In the genomic region with DNA sequence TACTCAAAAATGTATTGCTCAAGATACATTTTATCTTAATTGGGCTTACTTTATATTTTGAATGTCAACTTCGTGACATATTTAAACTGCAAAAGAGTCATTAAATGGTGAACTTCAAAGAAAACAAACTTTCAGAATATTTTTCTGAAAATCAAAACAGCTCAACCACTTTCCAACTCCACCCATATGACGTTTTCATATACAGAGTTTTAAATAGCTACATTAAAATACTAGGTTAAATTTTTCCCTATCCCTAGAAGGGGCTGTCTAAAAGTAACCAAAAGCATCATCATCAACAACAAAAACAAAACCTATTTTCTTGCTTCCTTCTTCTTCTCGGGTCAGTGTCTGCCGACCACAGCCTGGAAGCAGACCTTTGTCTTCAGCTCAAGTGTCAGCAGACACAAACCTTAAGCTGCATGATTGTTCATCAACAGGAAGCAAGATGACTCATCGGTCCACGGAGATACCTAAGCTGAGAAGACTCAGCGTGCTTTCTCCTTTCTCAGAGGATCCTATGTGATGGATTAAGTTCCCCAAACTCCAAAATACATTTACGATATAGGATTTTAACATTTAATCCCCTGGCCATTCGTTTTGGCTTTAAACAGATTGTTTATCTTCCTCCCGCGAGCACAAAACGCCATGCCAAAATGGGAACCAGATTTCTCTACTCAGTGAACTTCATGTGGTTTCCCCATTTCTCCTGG, we compare ENCODE assay signal across 9 mouse cellular contexts.
A peak's percentile ranks its signal among the peaks of the same experiment; 100 is the strongest.
DNase-seq lines count a peak whose midpoint lies in the region; ATAC-seq lines count a peak whose summit lies in the region.
"Had no signal": no experiment of that assay in that cellular context is flagged by ENCODE, and none has a peak within 500 bp of the region (broad histone marks: within the 10 kb centered on the region; RNA-seq: fewer than 3 reads in every experiment).

No protein-coding gene starts in this region.

- H3K27me3 ChIP-seq in limb, embryonic 15.5 days, result no peaks in the 10 kb centered on the region
- no peaks in the 10 kb centered on the region for H3K27me3 ChIP-seq in stomach, embryonic 14.5 days (ENCODE audit: control insufficient read depth, insufficient read depth, low read length)
- no peaks in the 10 kb centered on the region; the same call in 1 of the 2 replicates for H3K27me3 ChIP-seq in midbrain, embryonic 11.5 days (ENCODE audit: control insufficient read depth, insufficient read depth, low read length)
- H3K27me3 ChIP-seq: hindbrain, embryonic 15.5 days had no signal

- ATAC-seq in granulocyte monocyte progenitor cell, adult 5-6 weeks (replicated peaks; ENCODE audit: poor library complexity, severe bottlenecking), result peak; percentile 97
- no peak for ATAC-seq in limb, embryonic 15.5 days (ENCODE audit: insufficient number of reproducible peaks, low FRiP score, low TSS enrichment, low read depth)
- peak; percentile 51; the same call in 1 of the 2 replicates for ATAC-seq in stomach, embryonic 14.5 days (ENCODE audit: insufficient number of reproducible peaks, insufficient read depth, low FRiP score, low read depth)
- no peak for ATAC-seq in midbrain, embryonic 11.5 days (ENCODE audit: low FRiP score)

- peak; percentile 65 for DNase-seq in embryo, embryonic 10 days (ENCODE audit: low spot score)
- no peak for DNase-seq in embryo, embryonic 11 days
- peak; percentile 31 for DNase-seq in A20 (ENCODE audit: low read depth, low spot score)
- no peak for DNase-seq in midbrain, embryonic 11.5 days (ENCODE audit: low spot score, missing footprints)
- no peak for DNase-seq in right cerebral cortex, postnatal 25 days

- H3K36me3 ChIP-seq in limb, embryonic 15.5 days, result no peaks in the 10 kb centered on the region
- H3K36me3 ChIP-seq in stomach, embryonic 14.5 days (ENCODE audit: control insufficient read depth, insufficient read depth, low read length), result no peaks in the 10 kb centered on the region
- H3K36me3 ChIP-seq in midbrain, embryonic 11.5 days (ENCODE audit: control insufficient read depth, insufficient read depth, low read length), result no peaks in the 10 kb centered on the region
- H3K36me3 ChIP-seq: hindbrain, embryonic 15.5 days had no signal

- no peak overlapping the region for H3K9ac ChIP-seq in limb, embryonic 15.5 days
- H3K9ac ChIP-seq in stomach, embryonic 14.5 days (replicated peaks; ENCODE audit: low read depth, low read length), result 0 out of 2 replicates have a peak overlapping the region, but pooled peaks have one; percentile 10
- no peak overlapping the region for H3K9ac ChIP-seq in midbrain, embryonic 11.5 days (ENCODE audit: low read length)
- H3K9ac ChIP-seq: hindbrain, embryonic 15.5 days had no signal

- WGBS in limb, embryonic 15.5 days, result 16% methylated on average over 12 of the region's 12 CpGs
- 27% methylated on average over 12 of the region's 12 CpGs for WGBS in stomach, embryonic 14.5 days
- 66% methylated on average over 12 of the region's 12 CpGs for WGBS in midbrain, embryonic 11.5 days

- peaks cover 33% of the 10 kb centered on the region for H3K4me1 ChIP-seq in limb, embryonic 15.5 days
- H3K4me1 ChIP-seq in stomach, embryonic 14.5 days (ENCODE audit: control insufficient read depth, insufficient read depth, low read length), result peaks cover 47% of the 10 kb centered on the region; the same call in 1 of the 2 replicates
- peaks cover 15% of the 10 kb centered on the region for H3K4me1 ChIP-seq in midbrain, embryonic 11.5 days (ENCODE audit: control insufficient read depth, insufficient read depth, low read length)

- peak overlapping the region; percentile 33 for H3K4me2 ChIP-seq in limb, embryonic 15.5 days
- peak overlapping the region; percentile 29 for H3K4me2 ChIP-seq in stomach, embryonic 14.5 days (replicated peaks; ENCODE audit: low read depth, low read length)
- H3K4me2 ChIP-seq in midbrain, embryonic 11.5 days, result no peak overlapping the region
- H3K4me2 ChIP-seq: hindbrain, embryonic 15.5 days had no signal

- H3K27ac ChIP-seq in limb, embryonic 15.5 days, result peak overlapping the region; percentile 90
- peak overlapping the region; percentile 93 for H3K27ac ChIP-seq in stomach, embryonic 14.5 days (ENCODE audit: low read length)
- no peak overlapping the region for H3K27ac ChIP-seq in midbrain, embryonic 11.5 days (ENCODE audit: low read depth, low read length)
- H3K27ac ChIP-seq: hindbrain, embryonic 15.5 days had no signal

- peak overlapping the region; percentile 5; the same call in 1 of the 2 replicates for H3K4me3 ChIP-seq in limb, embryonic 15.5 days
- no peak overlapping the region for H3K4me3 ChIP-seq in stomach, embryonic 14.5 days (ENCODE audit: low read depth, low read length)
- H3K4me3 ChIP-seq in midbrain, embryonic 11.5 days (ENCODE audit: low read depth, low read length), result no peak overlapping the region
- H3K4me3 ChIP-seq: hindbrain, embryonic 15.5 days had no signal

- H3K9me3 ChIP-seq in limb, embryonic 15.5 days, result no peaks in the 10 kb centered on the region
- H3K9me3 ChIP-seq in stomach, embryonic 14.5 days (ENCODE audit: control insufficient read depth, low read depth, low read length), result no peaks in the 10 kb centered on the region
- H3K9me3 ChIP-seq in midbrain, embryonic 11.5 days (ENCODE audit: control insufficient read depth, low read length), result no peaks in the 10 kb centered on the region
- H3K9me3 ChIP-seq: hindbrain, embryonic 15.5 days had no signal

Comparison
In these comparisons a context has a peak if more than half of its experiments do, and no peak if none do; other contexts are left out.
1. DNase-seq: peak in embryo, embryonic 10 days (single experiment) and A20 (single experiment); none in embryo, embryonic 11 days (single experiment), midbrain, embryonic 11.5 days (single experiment) and right cerebral cortex, postnatal 25 days (single experiment).
2. ATAC-seq: peak in granulocyte monocyte progenitor cell, adult 5-6 weeks (single experiment) and stomach, embryonic 14.5 days (single experiment); none in limb, embryonic 15.5 days (single experiment) and midbrain, embryonic 11.5 days (single experiment).